In the genomic region with DNA sequence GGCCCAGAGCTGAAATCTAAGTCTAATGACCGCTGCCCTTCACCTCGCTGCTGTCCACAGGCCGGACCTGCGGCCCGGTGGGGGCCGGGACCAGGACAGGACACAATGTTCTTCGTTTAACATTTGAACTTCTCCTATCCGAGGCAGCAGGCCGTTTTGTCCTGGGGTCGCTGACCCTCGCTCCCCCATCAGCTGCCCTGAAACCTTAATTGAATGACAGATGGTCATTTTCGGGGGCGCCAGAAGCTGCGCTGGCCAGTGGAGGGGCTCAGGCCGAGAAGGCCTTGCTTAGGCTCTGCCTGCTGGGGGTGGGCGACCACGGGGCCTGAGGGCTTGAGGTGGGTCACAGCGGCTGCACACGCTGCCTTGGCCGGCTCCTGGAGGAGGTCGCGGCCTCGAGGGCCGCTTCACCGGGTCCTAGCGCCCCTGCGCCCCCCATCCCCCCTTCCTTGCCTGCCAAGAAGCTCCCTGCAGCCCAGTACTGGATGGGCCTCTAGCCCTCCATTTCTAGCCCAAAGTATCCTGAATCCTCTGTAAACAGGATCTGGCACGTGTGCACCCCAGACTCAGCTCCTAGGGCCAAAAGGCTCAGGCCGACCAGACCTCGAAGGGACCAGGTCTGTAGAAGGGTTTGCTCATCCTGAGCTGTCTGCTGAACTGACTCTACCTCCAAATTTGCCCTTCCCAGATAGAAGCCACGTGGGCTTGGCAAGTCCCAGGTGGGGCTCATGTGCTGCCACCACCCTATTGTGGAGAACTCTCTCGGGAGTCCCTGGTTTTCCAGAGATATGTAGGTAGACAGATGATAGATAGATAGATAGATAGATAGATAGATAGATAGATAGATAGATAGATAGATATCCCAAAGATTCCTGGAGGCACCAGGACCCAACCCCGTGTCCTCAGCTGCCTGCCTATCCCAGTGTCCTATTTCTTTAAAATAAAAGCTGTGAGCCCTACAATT, we compare ENCODE assay signal across 12 mouse cellular contexts. TPM values are rescaled to one million over a fixed set of nuclear protein-coding genes. Genes with fewer than 3 reads are reported as not detected.
DNase-seq lines count a peak whose midpoint lies in the region; ATAC-seq and TF ChIP-seq lines count a peak whose summit lies in the region.
"Had no signal": no experiment of that assay in that cellular context is flagged by ENCODE, and none has a peak within 500 bp of the region (broad histone marks: within the 10 kb centered on the region; RNA-seq: fewer than 3 reads in every experiment).

No protein-coding gene starts in this region.

- peaks cover 11% of the 10 kb centered on the region for H3K4me1 ChIP-seq in kidney, embryonic 16.5 days (ENCODE audit: insufficient read depth, low read length)
- H3K4me1 ChIP-seq in embryonic facial prominence, embryonic 11.5 days (ENCODE audit: control insufficient read depth, insufficient read depth, low read length), result no peaks in the 10 kb centered on the region; the same call in none of the 2 replicates
- peaks cover 11% of the 10 kb centered on the region; the same call in 1 of the 2 replicates for H3K4me1 ChIP-seq in limb, embryonic 11.5 days (ENCODE audit: control insufficient read depth, insufficient read depth, low read length)
- H3K4me1 ChIP-seq in neural tube, embryonic 13.5 days (replicated peaks), result peaks cover 22% of the 10 kb centered on the region
- H3K4me1 ChIP-seq in thymus, adult 2 months (replicated peaks; ENCODE audit: control insufficient read depth, insufficient read depth, low read length), result no peaks in the 10 kb centered on the region

- no peak for TF ChIP-seq POLR2A in thymus, adult 2 months (IDR thresholded peaks at IDR 0.05; ENCODE audit: control insufficient read depth, extremely low read depth, insufficient read depth, low read length, poor library complexity)

- no peak overlapping the region for H3K4me2 ChIP-seq in kidney, embryonic 16.5 days (replicated peaks; ENCODE audit: low read depth, low read length)
- H3K4me2 ChIP-seq in embryonic facial prominence, embryonic 11.5 days (ENCODE audit: low read depth, low read length), result no peak overlapping the region
- no peak overlapping the region for H3K4me2 ChIP-seq in limb, embryonic 11.5 days (ENCODE audit: low read depth, severe bottlenecking)
- H3K4me2 ChIP-seq in neural tube, embryonic 13.5 days, result no peak overlapping the region

- H3K27me3 ChIP-seq in kidney, embryonic 16.5 days (ENCODE audit: insufficient read depth, low read length), result peaks cover 74% of the 10 kb centered on the region
- H3K27me3 ChIP-seq in embryonic facial prominence, embryonic 11.5 days (ENCODE audit: control insufficient read depth, insufficient read depth, low read length), result peaks cover 46% of the 10 kb centered on the region
- peaks cover 57% of the 10 kb centered on the region for H3K27me3 ChIP-seq in limb, embryonic 11.5 days (ENCODE audit: control insufficient read depth, insufficient read depth, low read length)
- H3K27me3 ChIP-seq in neural tube, embryonic 13.5 days, result peaks cover 74% of the 10 kb centered on the region
- H3K27me3 ChIP-seq in thymus, adult 2 months (ENCODE audit: control insufficient read depth, insufficient read depth, low read length), result peaks cover 11% of the 10 kb centered on the region

- peak; percentile 49 for ATAC-seq in kidney, embryonic 16.5 days (ENCODE audit: low FRiP score, low TSS enrichment)
- peak; percentile 40; the same call in 1 of the 2 replicates for ATAC-seq in embryonic facial prominence, embryonic 11.5 days (replicated peaks; ENCODE audit: insufficient number of reproducible peaks, low FRiP score, low TSS enrichment, low read depth)
- ATAC-seq in limb, embryonic 11.5 days (ENCODE audit: insufficient number of reproducible peaks, low FRiP score, low TSS enrichment, low read depth), result no peak
- ATAC-seq in neural tube, embryonic 13.5 days (ENCODE audit: low read depth), result peak; percentile 44; the same call in 1 of the 2 replicates

- H3K27ac ChIP-seq in kidney, embryonic 16.5 days (ENCODE audit: low read length), result no peak overlapping the region
- no peak overlapping the region for H3K27ac ChIP-seq in embryonic facial prominence, embryonic 11.5 days (replicated peaks; ENCODE audit: low read depth, low read length)
- H3K27ac ChIP-seq in limb, embryonic 11.5 days (replicated peaks; ENCODE audit: low read depth, low read length), result no peak overlapping the region
- H3K27ac ChIP-seq in neural tube, embryonic 13.5 days (replicated peaks), result no peak overlapping the region
- no peak overlapping the region for H3K27ac ChIP-seq in thymus, adult 2 months (ENCODE audit: control insufficient read depth, insufficient read depth, low read length)

- 1% methylated on average over 31 of the region's 33 CpGs for WGBS in kidney, embryonic 16.5 days
- WGBS in embryonic facial prominence, embryonic 11.5 days, result under 1% methylated on average over 33 of the region's 33 CpGs
- 1% methylated on average over 33 of the region's 33 CpGs for WGBS in limb, embryonic 11.5 days
- WGBS in neural tube, embryonic 13.5 days, result under 1% methylated on average over 33 of the region's 33 CpGs
- 13% methylated on average over 33 of the region's 33 CpGs for WGBS in thymus, adult 2 months

- no peak overlapping the region for H3K4me3 ChIP-seq in kidney, embryonic 16.5 days (ENCODE audit: low read length)
- no peak overlapping the region for H3K4me3 ChIP-seq in embryonic facial prominence, embryonic 11.5 days (ENCODE audit: low read depth, low read length)
- 0 out of 2 replicates have a peak overlapping the region, but pooled peaks have one; percentile 5 for H3K4me3 ChIP-seq in limb, embryonic 11.5 days (ENCODE audit: low read depth, low read length)
- H3K4me3 ChIP-seq in neural tube, embryonic 13.5 days, result no peak overlapping the region
- H3K4me3 ChIP-seq in thymus, adult 2 months (ENCODE audit: control insufficient read depth, insufficient read depth, low read length), result no peak overlapping the region

- no peak overlapping the region for H3K9ac ChIP-seq in kidney, embryonic 16.5 days (replicated peaks; ENCODE audit: low read length)
- H3K9ac ChIP-seq in embryonic facial prominence, embryonic 11.5 days (replicated peaks; ENCODE audit: low read length), result no peak overlapping the region; the same call in 1 of the 2 replicates
- H3K9ac ChIP-seq in limb, embryonic 11.5 days (ENCODE audit: low read length), result no peak overlapping the region
- H3K9ac ChIP-seq in neural tube, embryonic 13.5 days, result no peak overlapping the region; the same call in 1 of the 2 replicates

- TF ChIP-seq CTCF in thymus, adult 2 months (IDR thresholded peaks at IDR 0.05; ENCODE audit: borderline replicate concordance, control insufficient read depth, extremely low read depth, insufficient read depth, low read length, poor library complexity), result no peak

- no peak for DNase-seq in kidney, adult 11 months
- no peak for DNase-seq in embryonic facial prominence, embryonic 11.5 days (ENCODE audit: low spot score)
- DNase-seq in limb, embryonic 11.5 days (ENCODE audit: low spot score), result peak; percentile 35
- DNase-seq in layer of hippocampus, adult 9-11 months, result no peak
- DNase-seq in layer of hippocampus, adult 8-10 months (ENCODE audit: low spot score in 2 of 2), result no peak
- no peak for DNase-seq in thymus, adult 2 months
- DNase-seq: kidney, postnatal 36 days; lung, postnatal 10 days; right cerebral cortex, postnatal 14 days had no signal

- peaks cover 7% of the 10 kb centered on the region; the same call in 1 of the 2 replicates for H3K9me3 ChIP-seq in kidney, embryonic 16.5 days (ENCODE audit: low read length)
- no peaks in the 10 kb centered on the region for H3K9me3 ChIP-seq in embryonic facial prominence, embryonic 11.5 days (replicated peaks; ENCODE audit: control insufficient read depth, low read length)
- no peaks in the 10 kb centered on the region; the same call in 1 of the 2 replicates for H3K9me3 ChIP-seq in limb, embryonic 11.5 days (ENCODE audit: control insufficient read depth, low read length)
- 0 out of 2 replicates have a peak, but pooled peaks cover 3% of the 10 kb centered on the region for H3K9me3 ChIP-seq in neural tube, embryonic 13.5 days

- H3K36me3 ChIP-seq in kidney, embryonic 16.5 days (ENCODE audit: insufficient read depth, low read length), result no peaks in the 10 kb centered on the region
- no peaks in the 10 kb centered on the region for H3K36me3 ChIP-seq in embryonic facial prominence, embryonic 11.5 days (replicated peaks; ENCODE audit: control insufficient read depth, insufficient read depth, low read depth, low read length)
- H3K36me3 ChIP-seq in limb, embryonic 11.5 days (ENCODE audit: control insufficient read depth, insufficient read depth, low read length), result no peaks in the 10 kb centered on the region
- H3K36me3 ChIP-seq in neural tube, embryonic 13.5 days, result no peaks in the 10 kb centered on the region
- no peaks in the 10 kb centered on the region for H3K36me3 ChIP-seq in thymus, adult 2 months (ENCODE audit: control insufficient read depth, insufficient read depth, low read length)

RNA-seq across cellular contexts. Expression of gene Onecut1, which starts 14.6 kb away (rescaled TPM):
- 0.05 and 0.06 TPM in 2 replicates for polyA plus RNA-seq in kidney, embryonic 16.5 days (2015; fragmentation: Nextera tagmentation; extraction: Ambion mirVana)
- polyA plus RNA-seq in embryonic facial prominence, embryonic 11.5 days (2014; fragmentation: Nextera tagmentation; extraction: Ambion mirVana), result 0.81 and 1.6 TPM in 2 replicates
- polyA plus RNA-seq in limb, embryonic 11.5 days (2014; fragmentation: Nextera tagmentation; extraction: Ambion mirVana), result 0.09 TPM in 1 of 2 replicates, not detected in the other
- polyA plus RNA-seq in neural tube, embryonic 13.5 days (2015; fragmentation: Nextera tagmentation; extraction: Ambion mirVana), result 6.6 and 7.8 TPM in 2 replicates
- 1 to 10 TPM in 2 of 4 experiments, under 1 TPM in 2; 0.41 to 1.5 (median 0.73) TPM for total RNA-seq in layer of hippocampus, adult 8-10 months (2022)
- polyA plus RNA-seq in thymus, adult 2 months (2012; rRNA removed), result 0.03 and 0.05 TPM in 2 replicates
- polyA plus RNA-seq: gonadal fat pad, adult 2 months had no signal
